Mouse (Mus musculus) heart, embryonic 12.5 days (tissue): ENCODE measurements around the gene Runx1. TPM values are rescaled to one million over a fixed set of nuclear protein-coding genes. Genes with fewer than 3 reads are reported as not detected.

Source experiments
- ATAC-seq: fragments of 200-750 bp; cut with Nextera tagmentation; 2 replicates; pipeline ENCODE4 v1.8.0; 2017; ENCODE audit warnings: moderate TSS enrichment, moderate library complexity; ENCODE audit not compliant: insufficient number of reproducible peaks, low FRiP score
- H3K27ac ChIP-seq: fragments of 300-500 bp; sonication (generic); 2 replicates; pipeline ENCODE4 v1.5.1; 2016; ENCODE audit warnings: mild to moderate bottlenecking, moderate library complexity; ENCODE audit not compliant: poor library complexity, severe bottlenecking
- H3K27me3 ChIP-seq: fragments of 300-500 bp; sonication (generic); replicated peaks from 2 replicates; pipeline ENCODE4 v1.6.1; 2016; ENCODE audit warnings: mild to moderate bottlenecking, moderate library complexity
- H3K36me3 ChIP-seq: fragments of 300-500 bp; sonication (generic); 2 replicates; pipeline ENCODE4 v1.6.1; 2016; ENCODE audit warnings: mild to moderate bottlenecking, moderate library complexity
- H3K4me1 ChIP-seq: fragments of 300-500 bp; sonication (generic); replicated peaks from 2 replicates; pipeline ENCODE4 v1.6.1; 2016; ENCODE audit warnings: mild to moderate bottlenecking
- H3K4me2 ChIP-seq: fragments of 300-500 bp; sonication (generic); 2 replicates; pipeline ENCODE4 v1.6.1; 2016; ENCODE audit warnings: mild to moderate bottlenecking, moderate library complexity
- H3K4me3 ChIP-seq: fragments of 300-500 bp; sonication (generic); 2 replicates; pipeline ENCODE4 v1.5.1; 2016; ENCODE audit warnings: mild to moderate bottlenecking
- H3K9ac ChIP-seq: fragments of 300-500 bp; sonication (generic); 2 replicates; pipeline ENCODE4 v1.6.1; 2016; ENCODE audit warnings: mild to moderate bottlenecking, moderate library complexity
- H3K9me3 ChIP-seq: fragments of 300-500 bp; sonication (generic); replicated peaks from 2 replicates; pipeline ENCODE4 v1.6.1; 2016; ENCODE audit warnings: mild to moderate bottlenecking, moderate library complexity
- whole genome bisulfite sequencing: fragments of 180-500 bp; shearing (Covaris S2); methylation state at CpG from one replicate; pipeline ENCODE4 v1.1.7; 2016; 5-methylcytosine and 5-hydroxymethylcytosine counted together
- polyA plus RNA-seq: library from polyadenylated mRNA; unstranded; fragments of >200 nt; fragmentation: Nextera tagmentation; extraction: Ambion mirVana; gene quantifications from 2 replicates; pipeline ENCODE4 v1.2.1, GENCODE M21; 2016

The Runx1 gene
- polyA plus RNA-seq, 1 experiment from 2014 or later, result 1.5 TPM

GRCm38 (mm10) chr16:92629829-92630228, 196.1 kb downstream of the Runx1 start:
- no peaks in the 10 kb centered on the region for H3K9me3 ChIP-seq
- H3K4me2 ChIP-seq, result no peak overlapping the region
- H3K4me3 ChIP-seq, result no peak overlapping the region
- WGBS, result 93% methylated on average over 7 of the region's 7 CpGs
- ATAC-seq, result no peak
- no peak overlapping the region for H3K9ac ChIP-seq
- H3K27ac ChIP-seq, result no peak overlapping the region
- H3K27me3 ChIP-seq, result peaks cover 42% of the 10 kb centered on the region
- no peaks in the 10 kb centered on the region for H3K36me3 ChIP-seq
- H3K4me1 ChIP-seq, result peaks cover 24% of the 10 kb centered on the region

GRCm38 (mm10) chr16:92627262-92627661, 198.7 kb downstream of the Runx1 start:
- Histone ChIP-seq H3K4me3 (no peak overlapping the region), H3K27me3 (peaks cover 54% of the 10 kb centered on the region), H3K4me2 (no peak overlapping the region), H3K27ac (no peak overlapping the region), H3K4me1 (peaks cover 22% of the 10 kb centered on the region), H3K9me3 (no peaks in the 10 kb centered on the region), H3K9ac (no peak overlapping the region), H3K36me3 (no peaks in the 10 kb centered on the region)
- WGBS, result 33% methylated on average over 6 of the region's 6 CpGs
- ATAC-seq, result no peak

GRCm38 (mm10) chr16:92623953-92624352, 202.0 kb downstream of the Runx1 start:
- Histone ChIP-seq H3K4me3 (no peak overlapping the region), H3K4me2 (no peak overlapping the region), H3K9me3 (no peaks in the 10 kb centered on the region), H3K27ac (no peak overlapping the region), H3K36me3 (no peaks in the 10 kb centered on the region), H3K9ac (no peak overlapping the region), H3K27me3 (peaks cover 55% of the 10 kb centered on the region), H3K4me1 (peaks cover 11% of the 10 kb centered on the region)
- ATAC-seq, result no peak
- WGBS, result 82% methylated on average over 11 of the region's 11 CpGs

- H3K27ac ChIP-seq, result no peak overlapping the region
- no peaks in the 10 kb centered on the region for H3K36me3 ChIP-seq
- no peak for ATAC-seq
- no peak overlapping the region for H3K4me2 ChIP-seq
- H3K4me1 ChIP-seq, result peaks cover 4% of the 10 kb centered on the region; the same call in 1 of the 2 replicates
- no peak overlapping the region for H3K4me3 ChIP-seq
- no peak overlapping the region for H3K9ac ChIP-seq
- H3K9me3 ChIP-seq, result peaks cover 6% of the 10 kb centered on the region
- WGBS, result 52% methylated on average over 8 of the region's 8 CpGs
- H3K27me3 ChIP-seq, result peaks cover 46% of the 10 kb centered on the region
Observed at GRCm38 (mm10) chr16:92621859-92622258, 204.1 kb downstream of the Runx1 start.

GRCm38 (mm10) chr16:92620841-92621518, 205.0 kb downstream of the Runx1 start:
- no peak for ATAC-seq
- H3K9ac ChIP-seq, result no peak overlapping the region
- WGBS, result 50% methylated on average over 10 of the region's 10 CpGs
- no peaks in the 10 kb centered on the region for H3K36me3 ChIP-seq
- H3K4me3 ChIP-seq, result no peak overlapping the region
- no peak overlapping the region for H3K4me2 ChIP-seq
- H3K4me1 ChIP-seq, result peaks cover 4% of the 10 kb centered on the region; the same call in 1 of the 2 replicates
- H3K27me3 ChIP-seq, result peaks cover 37% of the 10 kb centered on the region
- H3K27ac ChIP-seq, result no peak overlapping the region
- peaks cover 6% of the 10 kb centered on the region for H3K9me3 ChIP-seq

- H3K27ac ChIP-seq, result no peak overlapping the region
- 73% methylated on average over 2 of the region's 2 CpGs for WGBS
- no peak for ATAC-seq
Observed at GRCm38 (mm10) chr16:92616839-92617238, 209.1 kb downstream of the Runx1 start.

GRCm38 (mm10) chr16:92615234-92615799, 210.6 kb downstream of the Runx1 start:
- peaks cover 6% of the 10 kb centered on the region for H3K9me3 ChIP-seq
- no peak for ATAC-seq
- WGBS, result 86% methylated on average over 15 of the region's 15 CpGs
- H3K4me3 ChIP-seq, result no peak overlapping the region
- no peak overlapping the region for H3K9ac ChIP-seq
- H3K27me3 ChIP-seq, result peaks cover 11% of the 10 kb centered on the region; the same call in 1 of the 2 replicates
- no peak overlapping the region for H3K4me2 ChIP-seq
- no peak overlapping the region for H3K27ac ChIP-seq
- no peaks in the 10 kb centered on the region for H3K4me1 ChIP-seq
- no peaks in the 10 kb centered on the region for H3K36me3 ChIP-seq

More at GRCm38 (mm10) chr16:92616839-92617238, 209.1 kb downstream of the Runx1 start:
- H3K4me2 ChIP-seq, result no peak overlapping the region
- H3K9ac ChIP-seq, result no peak overlapping the region
- no peak overlapping the region for H3K4me3 ChIP-seq
- H3K36me3 ChIP-seq, result no peaks in the 10 kb centered on the region
- no peaks in the 10 kb centered on the region for H3K4me1 ChIP-seq
- peaks cover 20% of the 10 kb centered on the region; the same call in 1 of the 2 replicates for H3K27me3 ChIP-seq
- peaks cover 6% of the 10 kb centered on the region for H3K9me3 ChIP-seq

- Histone ChIP-seq H3K4me2 (no peak overlapping the region), H3K9me3 (peaks cover 2% of the 10 kb centered on the region; the same call in 1 of the 2 replicates), H3K36me3 (no peaks in the 10 kb centered on the region), H3K4me1 (peaks cover 5% of the 10 kb centered on the region), H3K9ac (no peak overlapping the region), H3K4me3 (no peak overlapping the region), H3K27ac (no peak overlapping the region), H3K27me3 (peaks cover 28% of the 10 kb centered on the region)
- 43% methylated on average over 8 of the region's 8 CpGs for WGBS
- no peak for ATAC-seq
Observed at GRCm38 (mm10) chr16:92612546-92612945, 213.4 kb downstream of the Runx1 start.

GRCm38 (mm10) chr16:92611641-92612149, 214.3 kb downstream of the Runx1 start:
- H3K9me3 ChIP-seq, result no peaks in the 10 kb centered on the region
- no peak overlapping the region for H3K27ac ChIP-seq
- ATAC-seq, result no peak
- no peaks in the 10 kb centered on the region for H3K36me3 ChIP-seq
- WGBS, result 80% methylated on average over 12 of the region's 12 CpGs
- no peak overlapping the region for H3K9ac ChIP-seq
- H3K4me2 ChIP-seq, result no peak overlapping the region
- peaks cover 35% of the 10 kb centered on the region for H3K27me3 ChIP-seq
- H3K4me3 ChIP-seq, result no peak overlapping the region
- H3K4me1 ChIP-seq, result peaks cover 5% of the 10 kb centered on the region

GRCm38 (mm10) chr16:92610464-92610863, 215.5 kb downstream of the Runx1 start:
- Histone ChIP-seq H3K4me2 (no peak overlapping the region), H3K9me3 (no peaks in the 10 kb centered on the region), H3K27me3 (peaks cover 42% of the 10 kb centered on the region), H3K36me3 (no peaks in the 10 kb centered on the region), H3K27ac (no peak overlapping the region), H3K9ac (no peak overlapping the region), H3K4me3 (no peak overlapping the region), H3K4me1 (peaks cover 5% of the 10 kb centered on the region)
- ATAC-seq, result no peak
- WGBS, result 48% methylated on average over 8 of the region's 8 CpGs

GRCm38 (mm10) chr16:92609717-92610077, 216.3 kb downstream of the Runx1 start:
- peaks cover 45% of the 10 kb centered on the region for H3K27me3 ChIP-seq
- H3K4me3 ChIP-seq, result no peak overlapping the region
- no peak overlapping the region for H3K9ac ChIP-seq
- WGBS, result 80% methylated on average over 11 of the region's 11 CpGs
- H3K36me3 ChIP-seq, result no peaks in the 10 kb centered on the region
- no peak overlapping the region for H3K27ac ChIP-seq
- peaks cover 8% of the 10 kb centered on the region for H3K4me1 ChIP-seq
- no peak for ATAC-seq
- H3K9me3 ChIP-seq, result no peaks in the 10 kb centered on the region
- no peak overlapping the region for H3K4me2 ChIP-seq
